Mouse (Mus musculus): ENCODE results near the gene Mob3a.

- TF ChIP-seq CTCF (IDR thresholded peaks at IDR 0.05; ENCODE audit: low read depth), result no peak
- no peak for TF ChIP-seq EP300 (IDR thresholded peaks at IDR 0.05; ENCODE audit: low read depth)
These were observed 25.8 kb upstream of the Mob3a start for GRCm38 (mm10) chr10:80727369-80728127.
